Mouse (Mus musculus) intestine, postnatal 0 days (tissue): ENCODE data around the gene Milr1. TPM values are rescaled to one million over a fixed set of nuclear protein-coding genes. Genes with fewer than 3 reads are reported as not detected.
"Not testable (repeated sequence)": the region's sequence is repeated elsewhere in the genome, so short reads cannot be mapped to it uniquely, and the experiment has no call there.

ENCODE experiments used
- ATAC-seq: fragments of 200-750 bp; cut with Nextera tagmentation; 2 replicates; pipeline ENCODE4 v1.8.0; 2017; ENCODE audit warnings: mild to moderate bottlenecking, moderate TSS enrichment, moderate library complexity
- H3K27ac ChIP-seq: fragments of 300-500 bp; sonication (generic); 2 replicates; pipeline ENCODE4 v1.5.1; 2014; ENCODE audit warnings: mild to moderate bottlenecking, low read depth, low read length, moderate library complexity
- H3K27me3 ChIP-seq: fragments of 300-500 bp; sonication (generic); replicated peaks from 2 replicates; pipeline ENCODE4 v1.6.1; 2014; ENCODE audit warnings: low read length, mixed read lengths; ENCODE audit not compliant: control insufficient read depth, insufficient read depth
- H3K36me3 ChIP-seq: fragments of 300-500 bp; sonication (generic); 2 replicates; pipeline ENCODE4 v1.6.1; 2014; ENCODE audit warnings: mild to moderate bottlenecking, moderate library complexity; ENCODE audit not compliant: control insufficient read depth, insufficient read depth
- H3K4me1 ChIP-seq: fragments of 300-500 bp; sonication (generic); replicated peaks from 2 replicates; pipeline ENCODE4 v1.6.1; 2014; ENCODE audit warnings: antibody characterized with exemption, low read length, mixed read lengths; ENCODE audit not compliant: control insufficient read depth, insufficient read depth
- H3K4me2 ChIP-seq: fragments of 300-500 bp; sonication (generic); replicated peaks from 2 replicates; pipeline ENCODE4 v1.6.1; 2014; ENCODE audit warnings: low read depth, mild to moderate bottlenecking, moderate library complexity
- H3K4me3 ChIP-seq: fragments of 300-500 bp; sonication (generic); 2 replicates; pipeline ENCODE4 v1.5.1; 2014; ENCODE audit warnings: low read depth, low read length
- H3K9ac ChIP-seq: fragments of 300-500 bp; sonication (generic); 2 replicates; pipeline ENCODE4 v1.6.1; 2014; ENCODE audit warnings: mild to moderate bottlenecking, low read depth, low read length
- H3K9me3 ChIP-seq: fragments of 300-500 bp; sonication (generic); 2 replicates; pipeline ENCODE4 v1.6.1; 2016; ENCODE audit warnings: mixed run types; ENCODE audit not compliant: control insufficient read depth
- CTCF ChIP-seq: sonication (generic); IDR thresholded peaks from 2 replicates; pipeline ENCODE4 v1.5.1; 2016; ENCODE audit warnings: low read depth, mild to moderate bottlenecking, control low read depth, antibody characterized with exemption, moderate library complexity
- WGBS: fragments of 180-500 bp; shearing (Covaris S2); extraction: QIAGEN DNeasy Blood & Tissue Kit; methylation state at CpG from one replicate; pipeline ENCODE4 v1.1.7; 2014; 5-methylcytosine and 5-hydroxymethylcytosine counted together
- polyA plus RNA-seq: library from polyadenylated mRNA; unstranded; fragments of >200 nt; fragmentation: Nextera tagmentation; extraction: Ambion mirVana; gene quantifications from 2 replicates; pipeline ENCODE4 v1.2.1, GENCODE M21; 2015

Milr1 gene
- polyA plus RNA-seq, 1 experiment from 2014 or later, result 1.9 TPM

DNA sequence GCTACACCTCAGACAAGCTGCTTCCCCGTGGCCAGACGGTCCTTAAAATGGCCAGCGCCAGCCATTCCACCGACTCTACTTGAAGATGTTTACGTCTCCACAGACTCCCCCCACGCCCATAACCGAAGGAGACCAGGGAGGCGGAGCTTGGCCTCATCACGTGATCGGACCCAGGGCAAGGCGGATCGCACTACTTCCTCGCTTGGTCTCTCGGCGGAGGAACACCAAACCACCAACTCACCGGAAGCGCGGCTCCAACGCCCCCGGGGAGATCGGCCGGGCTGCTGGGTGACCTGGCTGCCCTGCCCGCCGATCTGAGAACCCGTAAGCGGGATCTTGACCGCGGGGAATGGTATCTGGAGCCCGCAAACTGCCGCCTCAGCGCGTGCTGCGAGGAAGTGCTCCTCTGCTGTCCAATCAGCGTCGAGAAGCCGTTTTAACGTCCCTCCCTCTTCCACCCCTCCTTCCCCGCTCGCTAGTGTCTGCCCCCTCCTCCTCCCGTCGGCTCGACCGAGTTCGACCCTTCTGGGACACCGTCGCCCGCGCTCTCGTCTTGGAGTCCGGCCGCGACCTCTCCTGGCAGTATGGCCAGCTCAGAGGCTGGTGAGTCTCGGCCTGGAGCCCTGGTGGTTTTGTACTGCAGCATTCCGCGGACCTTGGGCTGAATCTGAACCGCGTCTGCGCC lies 37.9 kb downstream of the Milr1 start, which contains the start of the genes Ddx5 and Cep95:
TSS of gene Ddx5 (minus strand) at position 411 of the 685 bp plus-strand sequence.
TSS of gene Cep95 (plus strand) at position 478 of the 685 bp plus-strand sequence.
- peak within 1 kb of the TSS; percentile 96 for H3K4me3 ChIP-seq
- H3K4me1 ChIP-seq, result no peaks in the 10 kb centered on the region
- peak; percentile 87 for ATAC-seq
- H3K36me3 ChIP-seq, result peaks cover 27% of the 10 kb centered on the region
- H3K9ac ChIP-seq, result peak within 1 kb of the TSS; percentile 99
- TF ChIP-seq CTCF, result peak; percentile 65
- no peaks in the 10 kb centered on the region for H3K27me3 ChIP-seq
- peak within 1 kb of the TSS; percentile 71 for H3K4me2 ChIP-seq
- no peaks in the 10 kb centered on the region for H3K9me3 ChIP-seq
- peak within 1 kb of the TSS; percentile 99 for H3K27ac ChIP-seq
- under 1% methylated on average over 58 of the region's 58 CpGs for WGBS

DNA sequence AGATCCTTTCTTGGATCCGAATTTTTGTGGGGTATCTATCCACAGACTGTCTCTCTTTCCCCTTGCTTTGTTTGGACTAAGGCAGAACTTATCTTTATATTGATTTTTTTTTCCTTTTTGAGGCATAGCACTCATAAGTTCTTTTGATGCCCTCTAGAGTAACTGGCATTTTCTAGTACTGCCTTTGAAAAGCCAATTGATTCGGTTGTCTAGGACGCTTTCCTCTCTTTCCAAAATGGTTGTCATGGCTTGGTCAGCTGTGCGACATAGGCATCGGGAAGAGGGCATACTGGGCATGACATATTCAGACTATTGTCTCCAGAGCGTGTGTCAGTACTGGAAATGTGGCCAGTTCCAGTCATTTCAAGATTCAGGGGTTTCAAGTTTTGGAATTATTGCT lies 38.6 kb downstream of the Milr1 start:
- peak overlapping the region; percentile 71 for H3K4me2 ChIP-seq
- H3K9me3 ChIP-seq, result no peaks in the 10 kb centered on the region
- under 1% methylated on average over 6 of the region's 6 CpGs for WGBS
- H3K27ac ChIP-seq, result peak overlapping the region; percentile 99
- no peaks in the 10 kb centered on the region for H3K4me1 ChIP-seq
- peak overlapping the region; percentile 96 for H3K4me3 ChIP-seq
- no peak for ATAC-seq
- no peak for TF ChIP-seq CTCF
- peak overlapping the region; percentile 99 for H3K9ac ChIP-seq
- peaks cover 28% of the 10 kb centered on the region for H3K36me3 ChIP-seq
- no peaks in the 10 kb centered on the region for H3K27me3 ChIP-seq

DNA sequence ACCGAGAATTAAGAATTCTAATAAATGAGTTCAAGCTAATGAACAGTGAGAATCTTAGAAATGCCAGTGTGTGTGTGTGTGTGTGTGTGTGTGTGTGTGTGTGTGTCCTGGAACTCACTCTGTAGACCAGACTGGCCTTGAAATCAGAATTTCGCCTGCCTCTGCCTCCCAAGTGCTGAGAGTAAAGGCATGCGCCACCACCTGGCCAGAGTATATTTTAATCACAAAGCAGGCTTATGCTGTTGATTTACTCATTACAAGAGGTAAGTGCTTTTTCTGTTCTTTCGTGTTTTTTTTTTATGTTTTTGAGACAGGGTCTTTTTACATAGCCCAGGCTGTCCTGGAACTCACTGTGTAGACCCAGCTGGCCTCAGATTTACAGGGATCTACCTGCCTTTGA lies 42.8 kb downstream of the Milr1 start:
- H3K36me3 ChIP-seq, result peaks cover 28% of the 10 kb centered on the region
- 79% methylated on average over 4 of the region's 4 CpGs for WGBS
- H3K4me1 ChIP-seq, result no peaks in the 10 kb centered on the region
- no peaks in the 10 kb centered on the region for H3K9me3 ChIP-seq
- no peak overlapping the region for H3K4me3 ChIP-seq
- no peak for ATAC-seq
- H3K4me2 ChIP-seq, result no peak overlapping the region
- no peak overlapping the region for H3K27ac ChIP-seq
- TF ChIP-seq CTCF, result peak; percentile 52
- H3K9ac ChIP-seq, result no peak overlapping the region
- no peaks in the 10 kb centered on the region for H3K27me3 ChIP-seq

DNA sequence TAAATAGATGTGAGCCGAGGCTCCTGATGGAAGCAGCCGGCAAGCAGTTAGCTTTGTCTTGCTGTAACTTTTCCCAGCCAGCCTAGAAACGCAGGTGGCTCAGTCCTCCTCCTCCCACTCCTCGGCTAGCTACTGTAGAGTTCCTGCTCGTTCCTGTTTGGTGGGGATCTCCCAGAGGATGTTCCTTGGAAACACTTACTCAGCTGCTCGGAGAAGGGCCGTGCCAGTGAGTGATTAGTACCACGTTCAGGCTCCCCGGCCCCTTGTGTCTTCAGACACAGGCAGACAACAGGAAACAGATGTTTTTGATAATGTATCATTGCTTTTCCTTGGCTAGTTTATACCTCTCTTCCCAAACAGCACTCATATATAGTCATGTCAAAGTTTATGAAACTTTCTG lies 44.7 kb downstream of the Milr1 start:
- TF ChIP-seq CTCF, result no peak
- WGBS, result 60% methylated on average over 9 of the region's 9 CpGs
- peaks cover 44% of the 10 kb centered on the region for H3K36me3 ChIP-seq
- H3K9me3 ChIP-seq, result no peaks in the 10 kb centered on the region
- no peak overlapping the region for H3K9ac ChIP-seq
- no peaks in the 10 kb centered on the region for H3K27me3 ChIP-seq
- no peak overlapping the region for H3K4me2 ChIP-seq
- no peak overlapping the region for H3K27ac ChIP-seq
- no peaks in the 10 kb centered on the region for H3K4me1 ChIP-seq
- ATAC-seq, result no peak
- no peak overlapping the region for H3K4me3 ChIP-seq

DNA sequence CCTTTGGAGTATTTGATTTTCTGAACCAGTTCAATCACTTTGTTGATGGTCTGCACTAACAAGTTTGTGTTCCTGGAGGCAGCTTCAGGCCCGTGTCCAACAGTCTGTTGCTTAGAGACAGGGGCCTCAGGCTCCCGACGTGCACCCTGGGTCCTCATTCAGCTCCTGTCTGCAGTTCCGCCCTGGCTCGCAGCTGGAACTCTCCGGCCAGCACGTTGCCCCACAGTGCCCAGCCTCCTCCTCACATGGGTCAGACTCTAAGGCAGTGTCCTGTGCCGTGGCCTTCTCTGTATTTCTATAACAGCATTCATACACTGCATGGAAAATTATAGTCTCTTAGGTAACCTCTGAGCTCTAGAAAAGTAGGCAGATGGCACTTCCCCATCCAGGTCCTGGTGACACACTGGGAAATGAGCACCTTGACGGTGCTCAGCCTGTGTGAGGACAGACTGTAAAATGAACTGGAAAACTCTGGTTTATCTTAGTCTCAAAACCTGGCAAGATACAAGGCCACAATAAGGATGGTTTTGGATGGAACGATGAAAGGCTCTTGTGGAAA lies 51.1 kb downstream of the Milr1 start:
- no peaks in the 10 kb centered on the region for H3K4me1 ChIP-seq
- H3K9ac ChIP-seq, result no peak overlapping the region
- no peak overlapping the region for H3K4me2 ChIP-seq
- ATAC-seq, result no peak
- no peak overlapping the region for H3K27ac ChIP-seq
- no peaks in the 10 kb centered on the region for H3K27me3 ChIP-seq
- TF ChIP-seq CTCF, result no peak
- H3K9me3 ChIP-seq, result no peaks in the 10 kb centered on the region
- H3K4me3 ChIP-seq, result no peak overlapping the region
- 85% methylated on average over 10 of the region's 10 CpGs for WGBS
- H3K36me3 ChIP-seq, result peaks cover 71% of the 10 kb centered on the region

DNA sequence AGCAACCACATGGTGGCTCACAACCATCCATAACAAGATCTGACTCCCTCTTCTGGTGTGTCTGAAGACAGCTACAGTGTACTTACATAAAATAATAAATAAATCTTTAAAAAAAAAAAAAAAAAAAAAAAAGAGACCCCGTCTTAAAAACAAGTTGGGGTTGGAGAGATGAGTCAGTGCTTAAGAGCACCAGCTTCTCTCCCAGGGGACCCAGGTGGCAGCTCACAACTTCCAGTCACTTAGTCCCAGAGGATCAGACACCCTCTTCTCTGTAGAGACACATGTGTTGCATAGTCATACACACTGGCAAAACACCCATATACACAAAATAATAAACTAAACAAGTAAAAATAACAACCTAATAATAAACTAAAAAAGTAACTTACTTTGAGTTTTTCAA lies 56.4 kb downstream of the Milr1 start:
- 79% methylated on average over 1 of the region's 1 CpGs for WGBS
- ATAC-seq, H3K4me2 ChIP-seq, H3K27me3 ChIP-seq, H3K4me3 ChIP-seq, H3K9ac ChIP-seq, H3K9me3 ChIP-seq, H3K4me1 ChIP-seq, H3K27ac ChIP-seq: not testable (repeated sequence)
- peaks cover 45% of the 10 kb centered on the region for H3K36me3 ChIP-seq
